Mouse (Mus musculus): ENCODE results near the gene Repin1. TPM values are rescaled to one million over a fixed set of nuclear protein-coding genes. Genes with fewer than 3 reads are reported as not detected.

The Repin1 gene
- polyA plus RNA-seq, 1 experiment from 2014 or later, result 32.1 TPM

- Histone ChIP-seq H3K4me3 (no peak overlapping the region), H3K36me3 (no peaks in the 10 kb centered on the region), H3K27me3 (replicated peaks) (no peaks in the 10 kb centered on the region), H3K9me3 (replicated peaks) (no peaks in the 10 kb centered on the region), H3K4me1 (replicated peaks) (peaks cover 3% of the 10 kb centered on the region; the same call in 1 of the 2 replicates), H3K4me2 (no peak overlapping the region), H3K27ac (ENCODE audit: poor library complexity, severe bottlenecking) (no peak overlapping the region), H3K9ac (no peak overlapping the region)
- no peak for ATAC-seq (ENCODE audit: insufficient number of reproducible peaks, low FRiP score)
- 20% methylated on average over 4 of the region's 4 CpGs for WGBS
Measured at GRCm38 (mm10) chr6:48642764-48643292, 49.1 kb downstream of the Repin1 start.

GRCm38 (mm10) chr6:48645660-48646308 lies 52.1 kb downstream of the Repin1 start:
- 10% methylated on average over 12 of the region's 12 CpGs for WGBS
- H3K4me2 ChIP-seq, result no peak overlapping the region
- no peaks in the 10 kb centered on the region for H3K36me3 ChIP-seq
- ATAC-seq (ENCODE audit: insufficient number of reproducible peaks, low FRiP score), result no peak
- H3K27me3 ChIP-seq (replicated peaks), result no peaks in the 10 kb centered on the region
- no peak overlapping the region for H3K27ac ChIP-seq (ENCODE audit: poor library complexity, severe bottlenecking)
- peaks cover 3% of the 10 kb centered on the region; the same call in 1 of the 2 replicates for H3K4me1 ChIP-seq (replicated peaks)
- H3K9ac ChIP-seq, result no peak overlapping the region
- no peaks in the 10 kb centered on the region for H3K9me3 ChIP-seq (replicated peaks)
- H3K4me3 ChIP-seq, result no peak overlapping the region

- no peak overlapping the region for H3K4me2 ChIP-seq
- H3K27me3 ChIP-seq (replicated peaks), result no peaks in the 10 kb centered on the region
Measured at GRCm38 (mm10) chr6:48646309-48646690, 52.6 kb downstream of the Repin1 start.

GRCm38 (mm10) chr6:48646995-48647394 lies 53.3 kb downstream of the Repin1 start, which contains the start of gene Gimap8:
Gene Gimap8, plus strand, starts transcription at chr6:48647234.
- no peak within 1 kb of the TSS for H3K4me2 ChIP-seq
- no peak; the same call in 1 of the 2 replicates for ATAC-seq (ENCODE audit: insufficient number of reproducible peaks, low FRiP score)

More at GRCm38 (mm10) chr6:48646309-48646690, 52.6 kb downstream of the Repin1 start:
- WGBS, result 57% methylated on average over 4 of the region's 4 CpGs
- Histone ChIP-seq H3K27ac (ENCODE audit: poor library complexity, severe bottlenecking) (no peak overlapping the region), H3K4me3 (no peak overlapping the region), H3K4me1 (replicated peaks) (peaks cover 3% of the 10 kb centered on the region; the same call in 1 of the 2 replicates), H3K9me3 (replicated peaks) (no peaks in the 10 kb centered on the region), H3K9ac (no peak overlapping the region), H3K36me3 (no peaks in the 10 kb centered on the region)
- no peak for ATAC-seq (ENCODE audit: insufficient number of reproducible peaks, low FRiP score)

GRCm38 (mm10) chr6:48647611-48648010 lies 53.9 kb downstream of the Repin1 start:
- H3K27ac ChIP-seq (ENCODE audit: poor library complexity, severe bottlenecking), result no peak overlapping the region
- WGBS, result 85% methylated on average over 2 of the region's 2 CpGs
- ATAC-seq (ENCODE audit: insufficient number of reproducible peaks, low FRiP score), result no peak
- H3K4me3 ChIP-seq, result no peak overlapping the region
- no peak overlapping the region for H3K9ac ChIP-seq
- H3K36me3 ChIP-seq, result no peaks in the 10 kb centered on the region
- H3K4me2 ChIP-seq, result no peak overlapping the region
- peaks cover 3% of the 10 kb centered on the region; the same call in 1 of the 2 replicates for H3K4me1 ChIP-seq (replicated peaks)
- H3K27me3 ChIP-seq (replicated peaks), result no peaks in the 10 kb centered on the region
- no peaks in the 10 kb centered on the region for H3K9me3 ChIP-seq (replicated peaks)

More at GRCm38 (mm10) chr6:48646995-48647394, 53.3 kb downstream of the Repin1 start, which contains the start of gene Gimap8:
- no peak within 1 kb of the TSS for H3K4me3 ChIP-seq
- H3K9ac ChIP-seq, result no peak within 1 kb of the TSS
- no peaks in the 10 kb centered on the region for H3K36me3 ChIP-seq
- H3K9me3 ChIP-seq (replicated peaks), result no peaks in the 10 kb centered on the region
- no peaks in the 10 kb centered on the region for H3K27me3 ChIP-seq (replicated peaks)
- no peak within 1 kb of the TSS for H3K27ac ChIP-seq (ENCODE audit: poor library complexity, severe bottlenecking)
- H3K4me1 ChIP-seq (replicated peaks), result peaks cover 3% of the 10 kb centered on the region; the same call in 1 of the 2 replicates
- 36% methylated on average over 3 of the region's 3 CpGs for WGBS

Other genes starting within 250 kb of the Repin1 start
- 21.2 and 21.8 TPM in 2 replicates for gene Krba1, start 198.3 kb upstream of the Repin1 start, polyA plus RNA-seq (2016; fragmentation: Nextera tagmentation; extraction: Ambion mirVana)
- 17.1 and 20.4 TPM in 2 replicates for gene Zfp467, start 148.1 kb upstream of the Repin1 start, polyA plus RNA-seq (2016; fragmentation: Nextera tagmentation; extraction: Ambion mirVana)
- gene Sspo, start 145.7 kb upstream of the Repin1 start, polyA plus RNA-seq (2016; fragmentation: Nextera tagmentation; extraction: Ambion mirVana), result 0.61 and 0.64 TPM in 2 replicates
- 20.4 and 20.5 TPM in 2 replicates for gene Atp6v0e2, start 56.3 kb upstream of the Repin1 start, polyA plus RNA-seq (2016; fragmentation: Nextera tagmentation; extraction: Ambion mirVana)
- 8.6 and 9.1 TPM in 2 replicates for gene Lrrc61, start 39.1 kb upstream of the Repin1 start, polyA plus RNA-seq (2016; fragmentation: Nextera tagmentation; extraction: Ambion mirVana)
- gene Rarres2, start 21.1 kb upstream of the Repin1 start, polyA plus RNA-seq (2016; fragmentation: Nextera tagmentation; extraction: Ambion mirVana), result 24.7 and 26.4 TPM in 2 replicates
- 1.5 TPM in 1 of 2 replicates, not detected in the other for gene Gm45021, start 4.3 kb upstream of the Repin1 start, polyA plus RNA-seq (2016; fragmentation: Nextera tagmentation; extraction: Ambion mirVana)
- gene Gm44965, start 58 bp downstream of the Repin1 start, polyA plus RNA-seq (2016; fragmentation: Nextera tagmentation; extraction: Ambion mirVana), result not detected in 2 replicates
- gene Zfp775, start 8.2 kb downstream of the Repin1 start, polyA plus RNA-seq (2016; fragmentation: Nextera tagmentation; extraction: Ambion mirVana), result 5.6 and 5.8 TPM in 2 replicates
- 1.3 TPM in 2 replicates for gene AI854703, start 32.9 kb downstream of the Repin1 start, polyA plus RNA-seq (2016; fragmentation: Nextera tagmentation; extraction: Ambion mirVana)
- gene Gimap8, start 53.4 kb downstream of the Repin1 start, polyA plus RNA-seq (2016; fragmentation: Nextera tagmentation; extraction: Ambion mirVana), result 0.90 and 1.2 TPM in 2 replicates
- 8.7 and 9.4 TPM in 2 replicates for gene Gimap9, start 82.2 kb downstream of the Repin1 start, polyA plus RNA-seq (2016; fragmentation: Nextera tagmentation; extraction: Ambion mirVana)
- 9.9 and 10.7 TPM in 2 replicates for gene Gimap4, start 90.7 kb downstream of the Repin1 start, polyA plus RNA-seq (2016; fragmentation: Nextera tagmentation; extraction: Ambion mirVana)
- gene Gimap6, start 114.3 kb downstream of the Repin1 start, polyA plus RNA-seq (2016; fragmentation: Nextera tagmentation; extraction: Ambion mirVana), result 28.7 and 28.8 TPM in 2 replicates
- 2.4 and 3.6 TPM in 2 replicates for gene Gm28053, start 124.7 kb downstream of the Repin1 start, polyA plus RNA-seq (2016; fragmentation: Nextera tagmentation; extraction: Ambion mirVana)
- not detected in 2 replicates for gene Gimap7, start 124.7 kb downstream of the Repin1 start, polyA plus RNA-seq (2016; fragmentation: Nextera tagmentation; extraction: Ambion mirVana)
- 20.0 and 21.3 TPM in 2 replicates for gene Gimap1, start 145.2 kb downstream of the Repin1 start, polyA plus RNA-seq (2016; fragmentation: Nextera tagmentation; extraction: Ambion mirVana)
- gene Gimap5, start 152.3 kb downstream of the Repin1 start, polyA plus RNA-seq (2016; fragmentation: Nextera tagmentation; extraction: Ambion mirVana), result 5.3 and 6.9 TPM in 2 replicates
- gene Gimap3, start 177.0 kb downstream of the Repin1 start, polyA plus RNA-seq (2016; fragmentation: Nextera tagmentation; extraction: Ambion mirVana), result not detected in 2 replicates
- gene Tmem176a, start 247.0 kb downstream of the Repin1 start, polyA plus RNA-seq (2016; fragmentation: Nextera tagmentation; extraction: Ambion mirVana), result 80.3 and 81.7 TPM in 2 replicates
- gene Tmem176b, start 247.6 kb downstream of the Repin1 start, polyA plus RNA-seq (2016; fragmentation: Nextera tagmentation; extraction: Ambion mirVana), result 226 and 236 TPM in 2 replicates